Mouse (Mus musculus) hindbrain, embryonic 14.5 days (tissue): ENCODE measurements at regions not wholly inside any gene's neighbourhood (a gene's known extent, or its start where the extent isn't known, plus 50 kb on each side); places are given as distances from the start of the nearest gene placed in this dataset.

Experiments
- ATAC-seq: fragments of 200-750 bp; cut with Nextera tagmentation; 2 replicates; pipeline ENCODE4 v1.8.0; 2017; ENCODE audit warnings: moderate number of reproducible peaks, mild to moderate bottlenecking, moderate TSS enrichment, moderate library complexity; ENCODE audit not compliant: low FRiP score
- DNase-seq: peaks from one replicate; pipeline ENCODE4 v3.0.0-alpha.2; 2015; ENCODE audit warnings: low spot score
- H3K27ac ChIP-seq: fragments of 300-500 bp; sonication (generic); 2 replicates; pipeline ENCODE4 v1.5.1; 2014; ENCODE audit warnings: mild to moderate bottlenecking, moderate library complexity
- H3K27me3 ChIP-seq: fragments of 300-500 bp; sonication (generic); 2 replicates; pipeline ENCODE4 v1.6.1; 2014; ENCODE audit warnings: mild to moderate bottlenecking, low read length, mixed read lengths; ENCODE audit not compliant: control insufficient read depth, insufficient read depth
- H3K36me3 ChIP-seq: fragments of 300-500 bp; sonication (generic); replicated peaks from 2 replicates; pipeline ENCODE4 v1.6.1; 2014; ENCODE audit not compliant: control insufficient read depth, insufficient read depth
- H3K4me1 ChIP-seq: fragments of 300-500 bp; sonication (generic); replicated peaks from 2 replicates; pipeline ENCODE4 v1.6.1; 2014; ENCODE audit warnings: antibody characterized with exemption, low read length, mixed read lengths; ENCODE audit not compliant: control insufficient read depth, insufficient read depth
- H3K4me2 ChIP-seq: fragments of 300-500 bp; sonication (generic); replicated peaks from 2 replicates; pipeline ENCODE4 v1.6.1; 2014; ENCODE audit warnings: mild to moderate bottlenecking, moderate library complexity
- H3K4me3 ChIP-seq: fragments of 300-500 bp; sonication (generic); replicated peaks from 2 replicates; pipeline ENCODE4 v1.5.1; 2014; ENCODE audit warnings: mild to moderate bottlenecking, low read length
- H3K9ac ChIP-seq: fragments of 300-500 bp; sonication (generic); 2 replicates; pipeline ENCODE4 v1.6.1; 2014
- H3K9me3 ChIP-seq: fragments of 300-500 bp; sonication (generic); 2 replicates; pipeline ENCODE4 v1.6.1; 2016; ENCODE audit warnings: low read length; ENCODE audit not compliant: control insufficient read depth
- WGBS: fragments of 180-500 bp; shearing (Covaris S2); extraction: QIAGEN DNeasy Blood & Tissue Kit; methylation state at CpG from one replicate; pipeline ENCODE4 v1.1.7; 2014; 5-methylcytosine and 5-hydroxymethylcytosine counted together

DNA sequence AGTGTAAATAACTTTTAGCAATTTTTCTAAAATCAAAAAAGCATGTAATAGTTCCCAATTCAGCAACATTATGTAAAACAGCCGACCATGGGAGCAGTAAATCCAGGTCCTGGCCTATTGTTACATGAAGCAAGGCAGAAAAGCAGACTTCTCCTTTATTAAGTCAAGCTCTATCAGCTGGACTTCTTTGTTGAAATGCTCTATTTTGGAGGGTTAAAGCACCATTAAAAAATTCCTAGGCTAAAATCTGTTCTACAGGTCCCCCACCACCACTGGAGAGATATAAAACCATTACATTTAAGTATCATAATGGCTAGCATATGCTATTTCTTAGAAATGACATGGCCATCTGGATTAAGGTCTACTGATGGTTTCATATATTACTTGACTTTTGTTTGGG, 188.8 kb upstream of the Gm12695 start:
- H3K4me2 ChIP-seq, result no peak overlapping the region
- no peaks in the 10 kb centered on the region for H3K27me3 ChIP-seq
- H3K27ac ChIP-seq, result no peak overlapping the region
- no peaks in the 10 kb centered on the region for H3K9me3 ChIP-seq
- ATAC-seq (no peak), DNase-seq (no peak)
- WGBS, result 63% methylated on average over 1 of the region's 1 CpGs
- H3K9ac ChIP-seq, result no peak overlapping the region
- H3K4me1 ChIP-seq, result no peaks in the 10 kb centered on the region
- H3K36me3 ChIP-seq, result no peaks in the 10 kb centered on the region
- no peak overlapping the region for H3K4me3 ChIP-seq

DNA sequence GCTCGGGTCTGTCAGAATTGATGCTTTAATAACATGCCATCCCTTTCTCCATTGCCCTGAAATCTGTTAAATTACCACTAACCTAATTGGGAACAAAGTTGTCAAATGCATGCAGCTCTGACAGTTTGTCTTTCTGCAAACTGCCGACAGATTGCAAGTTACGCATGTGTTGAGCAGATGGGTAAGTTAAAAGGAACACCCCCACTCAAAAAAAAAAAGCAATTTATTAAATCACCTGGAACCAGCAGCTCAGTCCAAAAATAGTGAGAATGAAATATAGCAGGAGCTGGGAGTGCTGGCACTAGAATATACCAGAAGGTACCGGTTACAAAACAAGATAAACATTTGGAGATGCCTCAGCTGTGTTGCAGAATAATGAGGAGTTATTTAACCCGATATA, 184.2 kb upstream of the Gm12695 start:
- H3K4me2 ChIP-seq, result no peak overlapping the region
- WGBS, result 42% methylated on average over 5 of the region's 5 CpGs
- H3K9me3 ChIP-seq, result no peaks in the 10 kb centered on the region
- H3K27me3 ChIP-seq, result no peaks in the 10 kb centered on the region
- H3K4me1 ChIP-seq, result peaks cover 4% of the 10 kb centered on the region; the same call in 1 of the 2 replicates
- H3K9ac ChIP-seq, result no peak overlapping the region
- DNase-seq, result peak; percentile 32
- ATAC-seq, result peak; percentile 59; the same call in 1 of the 2 replicates
- peak overlapping the region; percentile 62; the same call in 1 of the 2 replicates for H3K27ac ChIP-seq
- H3K4me3 ChIP-seq, result no peak overlapping the region
- H3K36me3 ChIP-seq, result no peaks in the 10 kb centered on the region

DNA sequence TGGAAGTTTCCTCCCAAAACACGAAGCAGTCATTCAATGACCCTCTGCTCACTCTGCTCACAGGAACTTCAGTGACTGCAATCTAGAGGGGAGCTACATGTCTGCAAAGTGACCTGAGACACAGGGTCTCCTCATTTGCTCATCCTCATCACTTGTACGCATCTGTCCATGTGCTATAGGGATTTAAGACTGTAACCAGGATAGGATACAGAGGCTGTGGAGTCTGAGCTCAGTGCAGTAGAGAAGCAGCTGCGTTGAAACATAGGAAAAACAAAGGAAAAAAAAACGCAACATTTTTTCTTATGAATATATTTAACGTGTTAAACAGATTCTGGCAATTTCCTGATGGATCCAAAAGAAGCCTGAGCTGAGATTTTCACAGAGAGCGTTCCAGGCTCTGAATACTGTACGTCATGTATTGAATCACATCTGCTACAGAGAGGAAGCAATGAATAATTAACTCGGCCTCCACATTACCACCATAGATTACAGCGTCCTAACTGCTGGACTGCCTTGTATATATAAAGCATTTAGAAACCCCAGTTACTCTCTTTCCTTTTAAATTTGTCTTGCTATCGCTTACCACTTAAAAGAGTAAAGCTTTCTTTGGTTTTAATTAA, 183.7 kb upstream of the Gm12695 start:
- DNase-seq (no peak), ATAC-seq (peak; percentile 78)
- Histone ChIP-seq H3K4me2 (no peak overlapping the region), H3K9ac (no peak overlapping the region), H3K9me3 (no peaks in the 10 kb centered on the region), H3K36me3 (no peaks in the 10 kb centered on the region), H3K27ac (peak overlapping the region; percentile 62; the same call in 1 of the 2 replicates), H3K27me3 (no peaks in the 10 kb centered on the region), H3K4me3 (no peak overlapping the region), H3K4me1 (peaks cover 4% of the 10 kb centered on the region; the same call in 1 of the 2 replicates)
- 55% methylated on average over 10 of the region's 10 CpGs for WGBS
